Mouse (Mus musculus) intestine, postnatal 0 days (tissue): ENCODE data around the gene Trpc4ap. TPM values are rescaled to one million over a fixed set of nuclear protein-coding genes. Genes with fewer than 3 reads are reported as not detected.

Source experiments
- ATAC-seq: fragments of 200-750 bp; cut with Nextera tagmentation; 2 replicates; pipeline ENCODE4 v1.8.0; 2017; ENCODE audit warnings: mild to moderate bottlenecking, moderate TSS enrichment, moderate library complexity
- H3K27ac ChIP-seq: fragments of 300-500 bp; sonication (generic); 2 replicates; pipeline ENCODE4 v1.5.1; 2014; ENCODE audit warnings: mild to moderate bottlenecking, low read depth, low read length, moderate library complexity
- H3K27me3 ChIP-seq: fragments of 300-500 bp; sonication (generic); replicated peaks from 2 replicates; pipeline ENCODE4 v1.6.1; 2014; ENCODE audit warnings: low read length, mixed read lengths; ENCODE audit not compliant: control insufficient read depth, insufficient read depth
- H3K36me3 ChIP-seq: fragments of 300-500 bp; sonication (generic); 2 replicates; pipeline ENCODE4 v1.6.1; 2014; ENCODE audit warnings: mild to moderate bottlenecking, moderate library complexity; ENCODE audit not compliant: control insufficient read depth, insufficient read depth
- H3K4me1 ChIP-seq: fragments of 300-500 bp; sonication (generic); replicated peaks from 2 replicates; pipeline ENCODE4 v1.6.1; 2014; ENCODE audit warnings: antibody characterized with exemption, low read length, mixed read lengths; ENCODE audit not compliant: control insufficient read depth, insufficient read depth
- H3K4me2 ChIP-seq: fragments of 300-500 bp; sonication (generic); replicated peaks from 2 replicates; pipeline ENCODE4 v1.6.1; 2014; ENCODE audit warnings: low read depth, mild to moderate bottlenecking, moderate library complexity
- H3K4me3 ChIP-seq: fragments of 300-500 bp; sonication (generic); 2 replicates; pipeline ENCODE4 v1.5.1; 2014; ENCODE audit warnings: low read depth, low read length
- H3K9ac ChIP-seq: fragments of 300-500 bp; sonication (generic); 2 replicates; pipeline ENCODE4 v1.6.1; 2014; ENCODE audit warnings: mild to moderate bottlenecking, low read depth, low read length
- H3K9me3 ChIP-seq: fragments of 300-500 bp; sonication (generic); 2 replicates; pipeline ENCODE4 v1.6.1; 2016; ENCODE audit warnings: mixed run types; ENCODE audit not compliant: control insufficient read depth
- CTCF ChIP-seq: sonication (generic); IDR thresholded peaks from 2 replicates; pipeline ENCODE4 v1.5.1; 2016; ENCODE audit warnings: low read depth, mild to moderate bottlenecking, control low read depth, antibody characterized with exemption, moderate library complexity
- WGBS: fragments of 180-500 bp; shearing (Covaris S2); extraction: QIAGEN DNeasy Blood & Tissue Kit; methylation state at CpG from one replicate; pipeline ENCODE4 v1.1.7; 2014; 5-methylcytosine and 5-hydroxymethylcytosine counted together
- polyA plus RNA-seq: library from polyadenylated mRNA; unstranded; fragments of >200 nt; fragmentation: Nextera tagmentation; extraction: Ambion mirVana; gene quantifications from 2 replicates; pipeline ENCODE4 v1.2.1, GENCODE M21; 2015

Trpc4ap gene
- polyA plus RNA-seq, 1 experiment from 2014 or later: 64.8 TPM

- H3K27me3 ChIP-seq: no peaks in the 10 kb centered on the region
- H3K36me3 ChIP-seq: peaks cover 16% of the 10 kb centered on the region; the same call in 1 of the 2 replicates
- TF ChIP-seq CTCF: no peak
- H3K9me3 ChIP-seq: no peaks in the 10 kb centered on the region
- ATAC-seq: 0 out of 2 replicates have a peak, but pooled peaks have one; percentile 1
- peak overlapping the region; percentile 67 for H3K9ac ChIP-seq
- H3K27ac ChIP-seq: peak overlapping the region; percentile 10; the same call in 1 of the 2 replicates
- peak overlapping the region; percentile 88 for H3K4me2 ChIP-seq
- H3K4me1 ChIP-seq: 0 out of 2 replicates have a peak, but pooled peaks cover 4% of the 10 kb centered on the region
- 3% methylated on average over 15 of the region's 15 CpGs for WGBS
- peak overlapping the region; percentile 63 for H3K4me3 ChIP-seq
Measured at GRCm38 (mm10) chr2:155728742-155729141, 36.6 kb upstream of the Trpc4ap start.

GRCm38 (mm10) chr2:155727764-155728395, 35.7 kb upstream of the Trpc4ap start:
- H3K4me2 ChIP-seq: peak overlapping the region; percentile 88

GRCm38 (mm10) chr2:155726302-155726701, 34.1 kb upstream of the Trpc4ap start:
- WGBS: 75% methylated on average over 7 of the region's 7 CpGs
- ATAC-seq: no peak
- Histone ChIP-seq H3K36me3 (peaks cover 30% of the 10 kb centered on the region; the same call in 1 of the 2 replicates), H3K9ac (no peak overlapping the region), H3K4me2 (no peak overlapping the region), H3K4me1 (0 out of 2 replicates have a peak, but pooled peaks cover 4% of the 10 kb centered on the region), H3K9me3 (no peaks in the 10 kb centered on the region), H3K4me3 (no peak overlapping the region), H3K27me3 (no peaks in the 10 kb centered on the region), H3K27ac (no peak overlapping the region)
- no peak for TF ChIP-seq CTCF

More at GRCm38 (mm10) chr2:155727764-155728395, 35.7 kb upstream of the Trpc4ap start:
- no peak overlapping the region for H3K27ac ChIP-seq
- 0 out of 2 replicates have a peak, but pooled peaks cover 4% of the 10 kb centered on the region for H3K4me1 ChIP-seq
- TF ChIP-seq CTCF: no peak
- no peak overlapping the region for H3K9ac ChIP-seq
- H3K27me3 ChIP-seq: no peaks in the 10 kb centered on the region
- no peaks in the 10 kb centered on the region for H3K9me3 ChIP-seq
- 36% methylated on average over 7 of the region's 7 CpGs for WGBS
- H3K36me3 ChIP-seq: peaks cover 20% of the 10 kb centered on the region; the same call in 1 of the 2 replicates
- peak overlapping the region; percentile 63 for H3K4me3 ChIP-seq
- ATAC-seq: no peak; the same call in 1 of the 2 replicates

GRCm38 (mm10) chr2:155724526-155724925, 32.3 kb upstream of the Trpc4ap start:
- no peak overlapping the region for H3K9ac ChIP-seq
- H3K36me3 ChIP-seq: peaks cover 39% of the 10 kb centered on the region; the same call in 1 of the 2 replicates
- TF ChIP-seq CTCF: no peak
- H3K4me1 ChIP-seq: 0 out of 2 replicates have a peak, but pooled peaks cover 4% of the 10 kb centered on the region
- H3K4me2 ChIP-seq: no peak overlapping the region
- no peaks in the 10 kb centered on the region for H3K27me3 ChIP-seq
- no peak overlapping the region; the same call in 1 of the 2 replicates for H3K27ac ChIP-seq
- no peak overlapping the region for H3K4me3 ChIP-seq
- no peaks in the 10 kb centered on the region for H3K9me3 ChIP-seq
- 86% methylated on average over 6 of the region's 6 CpGs for WGBS
- ATAC-seq: no peak

GRCm38 (mm10) chr2:155724036-155724435, 31.9 kb upstream of the Trpc4ap start:
- peaks cover 44% of the 10 kb centered on the region; the same call in 1 of the 2 replicates for H3K36me3 ChIP-seq
- H3K9me3 ChIP-seq: no peaks in the 10 kb centered on the region
- WGBS: 59% methylated on average over 5 of the region's 5 CpGs
- no peak for ATAC-seq
- 0 out of 2 replicates have a peak, but pooled peaks cover 4% of the 10 kb centered on the region for H3K4me1 ChIP-seq
- no peak overlapping the region for H3K9ac ChIP-seq
- no peak overlapping the region; the same call in 1 of the 2 replicates for H3K27ac ChIP-seq
- no peak for TF ChIP-seq CTCF
- H3K4me3 ChIP-seq: no peak overlapping the region
- no peak overlapping the region for H3K4me2 ChIP-seq
- H3K27me3 ChIP-seq: no peaks in the 10 kb centered on the region

GRCm38 (mm10) chr2:155720585-155720984, 28.4 kb upstream of the Trpc4ap start:
- WGBS: 66% methylated on average over 5 of the region's 5 CpGs
- TF ChIP-seq CTCF: no peak
- no peak overlapping the region for H3K9ac ChIP-seq

More at GRCm38 (mm10) chr2:155720585-155720984, 28.4 kb upstream of the Trpc4ap start:
- peaks cover 52% of the 10 kb centered on the region for H3K36me3 ChIP-seq
- no peak for ATAC-seq
- no peaks in the 10 kb centered on the region for H3K27me3 ChIP-seq
- no peak overlapping the region for H3K4me2 ChIP-seq
- no peaks in the 10 kb centered on the region for H3K9me3 ChIP-seq
- H3K4me1 ChIP-seq: no peaks in the 10 kb centered on the region
- peak overlapping the region; percentile 24 for H3K27ac ChIP-seq
- no peak overlapping the region for H3K4me3 ChIP-seq
